Mouse (Mus musculus) embryo, embryonic 11.5 days (tissue): Measurements from ENCODE around the gene Ndufaf4.
"Not testable (repeated sequence)": the region's sequence is repeated elsewhere in the genome, so short reads cannot be mapped to it uniquely, and the experiment has no call there.

Source experiments
- DNase-seq: peaks from one replicate; pipeline ENCODE4 v3.0.0-alpha.2; 2012; ENCODE audit warnings: low read depth, low spot score

Gene Ndufaf4

GRCm38 (mm10) chr4:24897851-24898515 lies at the start of gene Ndufaf4:
Ndufaf4 (plus strand) TSS chr4:24898083.
- DNase-seq: peak; percentile 92

GRCm38 (mm10) chr4:24850401-24851325 lies 47.2 kb upstream of the Ndufaf4 start, which contains the start of gene Klhl32:
Klhl32 (minus strand) TSS chr4:24851124.
- DNase-seq: peak; percentile 51

DNA sequence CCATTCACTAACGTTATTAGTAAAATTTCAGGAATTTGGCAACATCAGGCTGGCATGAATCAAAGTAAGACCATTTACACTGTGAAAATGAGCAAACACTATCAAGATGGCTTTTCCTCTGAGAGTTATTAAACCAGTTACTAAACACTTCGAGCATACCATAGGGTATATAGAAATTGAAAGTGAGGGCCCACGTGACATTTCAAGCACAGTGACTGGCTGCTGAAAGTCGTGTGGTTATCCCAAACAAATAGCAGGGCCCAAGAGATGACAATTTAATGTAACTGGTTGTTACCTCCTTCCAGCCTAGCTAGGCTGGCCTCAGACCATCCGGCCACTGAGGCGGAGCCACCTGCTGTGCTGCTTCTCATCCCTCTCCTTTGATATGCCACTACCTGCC lies 32.2 kb upstream of the Ndufaf4 start:
- DNase-seq: no peak

GRCm38 (mm10) chr4:24869230-24869629 lies 28.7 kb upstream of the Ndufaf4 start:
- DNase-seq: no peak

GRCm38 (mm10) chr4:24889386-24889785 lies 8.5 kb upstream of the Ndufaf4 start:
- not testable (repeated sequence) for DNase-seq

DNA sequence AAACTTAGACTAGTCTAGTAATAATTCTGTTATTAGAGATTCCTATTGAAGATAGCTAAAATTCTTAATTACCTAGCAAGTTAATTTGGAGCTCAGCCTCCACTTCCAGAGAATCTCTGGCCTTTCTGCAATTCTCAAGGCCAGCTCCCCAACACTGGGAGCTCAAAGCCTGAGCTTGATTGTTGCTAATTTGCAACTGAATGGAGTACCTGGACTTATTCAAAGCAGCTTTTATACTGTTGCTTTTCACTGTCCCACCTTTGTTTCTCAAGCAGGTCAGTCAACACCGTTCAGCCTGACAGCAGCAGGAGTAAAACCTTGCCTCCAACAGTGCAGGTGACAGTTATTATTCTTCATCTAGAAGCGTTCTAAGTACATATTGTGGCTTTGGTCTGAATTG lies 5.6 kb upstream of the Ndufaf4 start:
- DNase-seq: not testable (repeated sequence)

DNA sequence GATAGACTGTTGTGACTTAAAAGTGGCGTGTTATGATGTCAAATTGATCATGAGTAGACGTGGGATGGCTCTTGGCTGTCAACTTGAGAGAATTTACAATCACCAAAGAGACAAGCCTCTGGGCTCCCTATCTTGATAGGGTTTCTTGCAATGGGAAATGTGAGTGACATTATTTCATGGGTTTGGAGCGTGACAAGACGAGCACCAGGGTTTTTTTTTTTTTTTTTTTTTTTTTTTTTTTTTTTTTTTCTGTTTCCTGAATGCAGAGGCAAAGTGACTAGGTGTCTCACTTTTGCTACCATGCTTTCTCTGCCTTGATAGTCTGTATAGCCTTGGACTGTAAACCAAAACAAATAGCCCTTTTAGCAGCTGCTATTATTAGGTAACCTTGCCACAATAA lies 3.3 kb upstream of the Ndufaf4 start:
- DNase-seq: no peak

DNA sequence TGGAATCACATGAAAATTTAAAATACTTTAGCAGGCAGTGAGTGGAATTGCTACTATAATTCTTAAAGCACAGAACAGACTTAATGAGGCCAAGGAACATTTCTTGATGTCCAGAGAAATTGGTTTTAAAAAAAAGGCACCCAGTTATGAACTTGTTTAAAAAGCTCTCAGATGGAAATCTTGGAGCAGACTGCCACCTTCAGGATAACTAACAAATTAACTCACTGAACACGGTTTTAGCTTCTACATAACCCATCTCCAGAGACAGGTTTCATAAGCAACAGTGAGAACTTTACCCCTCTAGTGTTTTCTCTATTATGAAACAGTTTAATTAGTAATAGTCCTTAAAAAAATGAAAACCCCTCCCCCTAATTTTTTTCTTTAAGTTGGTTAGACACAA lies 1.1 kb upstream of the Ndufaf4 start:
- DNase-seq: peak; percentile 54

- no peak for DNase-seq
Measured at GRCm38 (mm10) chr4:24897351-24897750, 532 bp upstream of the Ndufaf4 start.

DNA sequence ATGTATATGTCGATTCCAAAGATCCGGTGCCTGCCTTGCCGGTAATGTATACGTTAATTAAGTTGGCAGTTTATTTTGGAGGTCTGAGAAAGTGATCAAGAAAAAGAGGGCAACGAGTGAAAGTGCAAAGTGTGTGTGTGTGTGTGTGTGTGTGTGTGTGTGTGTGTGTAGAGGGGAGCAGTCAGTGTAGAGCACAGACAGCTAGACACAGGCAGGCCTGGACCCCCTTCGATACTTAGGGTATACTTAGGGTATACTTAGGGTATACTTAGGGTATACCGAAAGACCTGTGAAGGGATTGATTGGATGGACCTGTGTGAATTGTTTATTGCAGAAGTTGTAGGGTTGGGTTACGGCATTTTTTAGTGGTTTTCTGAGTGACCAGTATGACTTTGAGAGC lies 753 bp downstream of the Ndufaf4 start:
- no peak for DNase-seq

DNA sequence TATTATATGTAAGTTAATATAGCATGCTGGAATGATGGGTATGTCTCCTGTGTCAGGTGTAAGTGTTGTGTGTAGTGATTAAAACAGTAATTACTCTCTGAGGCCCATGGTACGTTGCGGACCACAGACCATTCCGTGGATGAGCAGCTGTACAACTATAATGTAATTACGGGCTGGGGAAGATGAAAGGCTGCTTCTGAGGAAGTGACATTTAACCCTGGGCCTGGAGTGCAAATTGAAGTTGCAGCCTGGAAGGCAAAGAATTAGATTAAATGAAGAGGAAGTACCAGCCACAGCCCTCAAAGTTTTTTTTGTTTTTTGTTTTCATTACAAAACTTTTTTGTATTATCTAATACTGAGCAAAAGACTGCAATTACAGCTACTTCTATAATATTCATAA lies 1.3 kb downstream of the Ndufaf4 start:
- DNase-seq: no peak

GRCm38 (mm10) chr4:24907745-24908144 lies 9.9 kb downstream of the Ndufaf4 start:
- no peak for DNase-seq

GRCm38 (mm10) chr4:24915631-24916030 lies 17.7 kb downstream of the Ndufaf4 start:
- DNase-seq: no peak

DNA sequence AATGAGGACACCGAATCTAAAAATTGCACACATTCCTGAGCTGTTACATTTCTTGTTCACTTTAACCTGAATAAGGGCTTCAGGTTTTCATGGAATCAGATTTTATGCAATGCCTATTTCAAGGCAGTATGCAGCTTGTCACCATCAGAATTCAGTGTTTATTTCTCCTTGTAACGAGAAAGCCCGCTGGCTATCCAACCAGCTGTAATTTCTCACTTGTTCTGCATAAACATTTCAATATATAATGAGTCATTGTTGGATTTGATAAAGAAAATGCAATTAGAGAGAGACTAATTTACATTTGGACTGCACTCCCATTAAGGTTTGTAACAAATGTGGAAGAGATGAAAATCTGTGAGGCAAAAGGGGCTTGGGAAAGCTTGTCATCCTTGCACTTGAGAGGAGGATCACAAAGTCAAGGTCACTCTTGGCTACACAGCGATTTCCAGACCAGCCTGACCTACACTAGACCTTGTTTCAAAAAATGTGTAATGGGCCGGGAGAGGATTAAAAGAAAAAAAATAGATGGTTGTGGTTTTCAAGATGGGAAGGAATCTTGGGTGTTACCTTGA lies 22.2 kb downstream of the Ndufaf4 start:
- DNase-seq: no peak

GRCm38 (mm10) chr4:24924726-24925125 lies 26.8 kb downstream of the Ndufaf4 start:
- DNase-seq: no peak

GRCm38 (mm10) chr4:24928260-24928780 lies 30.4 kb downstream of the Ndufaf4 start:
- no peak for DNase-seq

DNA sequence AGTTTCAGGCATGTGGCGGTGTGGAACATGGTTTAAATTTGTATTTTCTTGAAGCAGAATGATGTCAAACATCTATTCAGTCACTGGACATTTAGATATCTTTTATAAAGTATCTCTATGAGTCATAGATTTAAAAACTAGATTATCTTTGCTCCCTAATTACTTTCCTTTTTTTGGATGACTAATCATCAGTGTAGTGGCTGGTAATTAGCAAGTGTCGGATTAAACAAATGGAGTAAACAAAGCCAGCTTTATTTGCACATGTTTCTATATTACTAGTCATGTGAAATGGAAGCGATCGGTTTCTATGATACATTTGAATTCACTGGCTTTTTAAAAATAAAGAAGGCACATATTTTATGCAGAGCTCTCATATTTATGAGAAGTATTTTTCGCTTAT lies 31.0 kb downstream of the Ndufaf4 start:
- no peak for DNase-seq

GRCm38 (mm10) chr4:24942728-24943424 lies 45.0 kb downstream of the Ndufaf4 start:
- no peak for DNase-seq
